Mouse (Mus musculus): ENCODE measurements around the gene Chaf1b.

Chaf1b gene

GRCm38 (mm10) chr16:93912808-93913207 is 29.1 kb downstream of the Chaf1b start:
- no peak for DNase-seq (ENCODE audit: low spot score in 2 of 2)

- DNase-seq (ENCODE audit: low spot score in 2 of 2): no peak
These were observed 30.3 kb downstream of the Chaf1b start for GRCm38 (mm10) chr16:93913881-93914576.

- DNase-seq (ENCODE audit: low spot score in 2 of 2): peak in 1 of 2 experiments; percentile 35
These were observed 31.7 kb downstream of the Chaf1b start for GRCm38 (mm10) chr16:93915338-93915849.

- peak; percentile 89 for DNase-seq (ENCODE audit: low spot score in 2 of 2)
These were observed 34.3 kb downstream of the Chaf1b start for GRCm38 (mm10) chr16:93917712-93918678.

- DNase-seq (ENCODE audit: low spot score in 2 of 2): no peak
These were observed 35.0 kb downstream of the Chaf1b start for GRCm38 (mm10) chr16:93918679-93919060.

- no peak for DNase-seq (ENCODE audit: low spot score in 2 of 2)
These were observed 35.5 kb downstream of the Chaf1b start for GRCm38 (mm10) chr16:93919189-93919588.

- no peak for DNase-seq (ENCODE audit: low spot score in 2 of 2)
These were observed 37.0 kb downstream of the Chaf1b start for GRCm38 (mm10) chr16:93920673-93921072.

GRCm38 (mm10) chr16:93922835-93923389 is 39.2 kb downstream of the Chaf1b start:
- DNase-seq (ENCODE audit: low spot score in 2 of 2): no peak

GRCm38 (mm10) chr16:93923788-93924187 is 40.1 kb downstream of the Chaf1b start:
- DNase-seq (ENCODE audit: low spot score in 2 of 2): no peak

- DNase-seq (ENCODE audit: low spot score in 2 of 2): no peak
These were observed 42.1 kb downstream of the Chaf1b start for GRCm38 (mm10) chr16:93925684-93926247.

- no peak for DNase-seq (ENCODE audit: low spot score in 2 of 2)
These were observed 45.8 kb downstream of the Chaf1b start for GRCm38 (mm10) chr16:93929370-93930032.

GRCm38 (mm10) chr16:93932185-93933168 is 48.8 kb downstream of the Chaf1b start:
- no peak for DNase-seq (ENCODE audit: low spot score in 2 of 2)

- DNase-seq (ENCODE audit: low spot score in 2 of 2): no peak
These were observed 50.9 kb downstream of the Chaf1b start for GRCm38 (mm10) chr16:93934588-93934987.

- no peak for DNase-seq (ENCODE audit: low spot score in 2 of 2)
These were observed 51.3 kb downstream of the Chaf1b start for GRCm38 (mm10) chr16:93935009-93935408.

GRCm38 (mm10) chr16:93938400-93938846 is 54.7 kb downstream of the Chaf1b start:
- DNase-seq (ENCODE audit: low spot score in 2 of 2): peak; percentile 69 to 83

GRCm38 (mm10) chr16:93939961-93940360 is 56.3 kb downstream of the Chaf1b start:
- no peak for DNase-seq (ENCODE audit: low spot score in 2 of 2)

- peak in 1 of 2 experiments; percentile 42 for DNase-seq (ENCODE audit: low spot score in 2 of 2)
These were observed 58.3 kb downstream of the Chaf1b start for GRCm38 (mm10) chr16:93941781-93942567.

GRCm38 (mm10) chr16:93942796-93943502 is 59.2 kb downstream of the Chaf1b start:
- no peak for DNase-seq (ENCODE audit: low spot score in 2 of 2)
